Mouse (Mus musculus): ENCODE results near the gene Nfya.

GRCm38 (mm10) chr17:48450666-48451352 lies 41.1 kb upstream of the Nfya start:
- TF ChIP-seq POLR2A (IDR thresholded peaks at IDR 0.05; ENCODE audit: insufficient read depth, low read depth, low read length) (no peak), CTCF (IDR thresholded peaks at IDR 0.05; ENCODE audit: insufficient read depth, low read depth, low read length) (no peak)

Data from olfactory bulb, adult 2 months (tissue).